Mouse (Mus musculus): ENCODE data around the gene Atoh8. TPM values are rescaled to one million over a fixed set of nuclear protein-coding genes. Genes with fewer than 3 reads are reported as not detected.

Gene Atoh8
- polyA plus RNA-seq, 1 experiment from 2014 or later, result 9.2 TPM

DNA sequence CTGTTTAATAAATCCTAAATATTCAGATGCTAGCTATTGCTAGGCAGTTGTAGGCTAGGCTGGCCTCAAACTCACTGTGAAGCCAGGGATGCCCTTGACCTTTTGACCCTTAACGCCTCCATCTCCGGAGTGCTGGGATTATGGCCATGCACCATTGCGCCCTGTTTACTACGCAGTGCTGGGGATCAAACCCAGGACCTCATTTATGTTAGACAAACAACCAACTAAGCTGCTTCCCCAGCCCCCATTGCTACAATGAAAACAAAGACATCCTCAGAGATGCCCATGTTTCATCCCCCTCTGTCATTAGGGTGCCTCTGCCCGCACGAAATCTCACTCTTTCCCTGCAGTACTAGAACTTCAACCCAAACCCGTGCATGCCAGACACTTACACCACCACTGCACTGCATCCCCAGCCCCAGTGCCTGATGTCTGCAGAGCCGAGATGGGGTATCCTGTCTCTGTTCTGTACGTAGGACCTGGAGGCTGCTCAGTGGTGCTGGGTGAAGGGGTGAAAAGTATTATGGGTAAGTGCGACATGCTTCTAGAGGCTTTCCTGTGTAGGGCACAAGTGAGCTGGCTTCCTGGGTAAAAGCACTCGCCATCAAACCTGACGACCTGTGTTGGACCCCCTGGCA lies 26.4 kb upstream of the Atoh8 start:
- Histone ChIP-seq H3K4me1 (ENCODE audit: control insufficient read depth, insufficient read depth, low read length) (0 out of 2 replicates have a peak, but pooled peaks cover 4% of the 10 kb centered on the region), H3K27ac (ENCODE audit: low read length) (no peak overlapping the region), H3K9ac (ENCODE audit: low read length) (no peak overlapping the region), H3K9me3 (replicated peaks; ENCODE audit: control insufficient read depth, low read length) (no peaks in the 10 kb centered on the region), H3K4me3 (replicated peaks; ENCODE audit: low read length) (no peak overlapping the region), H3K4me2 (ENCODE audit: low read depth, low read length) (no peak overlapping the region), H3K36me3 (ENCODE audit: control insufficient read depth, insufficient read depth, low read length) (no peaks in the 10 kb centered on the region), H3K27me3 (ENCODE audit: control insufficient read depth, insufficient read depth, low read length) (no peaks in the 10 kb centered on the region)
- 78% methylated on average over 12 of the region's 12 CpGs for WGBS
- ATAC-seq (ENCODE audit: insufficient read depth, low FRiP score), result 0 out of 2 replicates have a peak, but pooled peaks have one; percentile 21

DNA sequence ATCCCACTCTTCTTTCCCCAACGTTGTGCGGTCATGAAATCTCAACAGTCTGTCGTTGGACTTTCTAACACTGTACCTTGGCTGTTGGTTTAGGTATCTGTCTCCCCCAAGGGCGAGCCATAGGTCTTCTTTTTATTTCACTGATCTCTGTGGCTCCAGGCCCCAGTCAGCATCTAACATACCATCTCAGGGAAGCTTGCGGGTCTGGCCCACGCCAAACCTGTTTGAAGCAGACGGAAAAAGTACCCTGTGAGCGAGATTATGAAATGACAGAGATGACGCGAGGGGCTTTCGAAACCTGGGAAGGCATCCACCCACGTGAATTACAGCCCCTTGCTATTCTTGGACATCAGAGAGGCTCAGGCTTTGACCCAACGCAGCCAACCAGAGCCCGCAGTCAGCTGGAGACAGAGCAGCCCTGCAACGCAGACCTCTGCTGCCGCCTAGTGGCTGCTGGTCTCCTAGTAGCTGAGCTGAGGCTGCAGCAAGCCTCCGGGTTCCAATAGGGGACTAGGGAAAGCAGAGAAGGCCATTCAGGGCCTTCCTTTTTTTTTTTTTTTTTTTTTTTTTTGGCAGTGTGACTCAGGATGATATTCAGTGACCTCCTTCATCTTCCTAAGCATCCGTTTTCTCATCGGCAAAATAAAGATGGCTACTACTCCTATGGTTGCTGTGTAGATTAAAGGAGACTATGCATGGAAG lies 25.8 kb upstream of the Atoh8 start:
- Histone ChIP-seq H3K4me1 (ENCODE audit: control insufficient read depth, insufficient read depth, low read length) (0 out of 2 replicates have a peak, but pooled peaks cover 4% of the 10 kb centered on the region), H3K9ac (ENCODE audit: low read length) (no peak overlapping the region), H3K27me3 (ENCODE audit: control insufficient read depth, insufficient read depth, low read length) (no peaks in the 10 kb centered on the region), H3K9me3 (replicated peaks; ENCODE audit: control insufficient read depth, low read length) (no peaks in the 10 kb centered on the region), H3K36me3 (ENCODE audit: control insufficient read depth, insufficient read depth, low read length) (no peaks in the 10 kb centered on the region), H3K27ac (ENCODE audit: low read length) (no peak overlapping the region), H3K4me2 (ENCODE audit: low read depth, low read length) (no peak overlapping the region), H3K4me3 (replicated peaks; ENCODE audit: low read length) (no peak overlapping the region)
- peak; percentile 68; the same call in 1 of the 2 replicates for ATAC-seq (ENCODE audit: insufficient read depth, low FRiP score)
- WGBS, result 30% methylated on average over 19 of the region's 19 CpGs

DNA sequence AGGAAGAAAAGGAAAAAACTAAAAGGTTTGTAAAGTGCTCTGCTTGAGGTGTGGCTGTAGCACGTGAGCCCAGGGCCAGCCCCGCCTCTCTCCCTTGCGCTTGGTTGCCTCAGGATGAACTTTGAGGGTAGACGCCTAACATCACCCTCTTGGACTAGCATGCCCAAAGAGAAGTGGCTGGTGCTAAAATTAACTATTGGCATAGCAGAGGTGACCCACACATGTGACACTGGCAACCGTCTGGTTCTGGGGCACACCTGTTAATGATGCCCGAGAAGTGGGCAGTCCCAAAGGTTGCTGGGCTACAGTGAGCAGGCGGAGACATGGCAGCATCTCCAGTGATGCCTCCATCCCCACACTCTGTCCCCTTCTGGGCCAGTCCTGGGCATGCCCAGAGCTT lies 24.1 kb upstream of the Atoh8 start:
- no peak overlapping the region for H3K27ac ChIP-seq (ENCODE audit: low read length)
- no peaks in the 10 kb centered on the region for H3K27me3 ChIP-seq (ENCODE audit: control insufficient read depth, insufficient read depth, low read length)
- H3K4me2 ChIP-seq (ENCODE audit: low read depth, low read length), result no peak overlapping the region
- WGBS, result 69% methylated on average over 7 of the region's 7 CpGs
- H3K36me3 ChIP-seq (ENCODE audit: control insufficient read depth, insufficient read depth, low read length), result no peaks in the 10 kb centered on the region
- no peaks in the 10 kb centered on the region for H3K9me3 ChIP-seq (replicated peaks; ENCODE audit: control insufficient read depth, low read length)
- 0 out of 2 replicates have a peak, but pooled peaks cover 4% of the 10 kb centered on the region for H3K4me1 ChIP-seq (ENCODE audit: control insufficient read depth, insufficient read depth, low read length)
- no peak overlapping the region for H3K9ac ChIP-seq (ENCODE audit: low read length)
- no peak for ATAC-seq (ENCODE audit: insufficient read depth, low FRiP score)
- no peak overlapping the region for H3K4me3 ChIP-seq (replicated peaks; ENCODE audit: low read length)

- WGBS, result 73% methylated on average over 6 of the region's 6 CpGs
- no peaks in the 10 kb centered on the region for H3K9me3 ChIP-seq (replicated peaks; ENCODE audit: control insufficient read depth, low read length)
- H3K27ac ChIP-seq (ENCODE audit: low read length), result no peak overlapping the region
- H3K9ac ChIP-seq (ENCODE audit: low read length), result no peak overlapping the region
- no peaks in the 10 kb centered on the region for H3K36me3 ChIP-seq (ENCODE audit: control insufficient read depth, insufficient read depth, low read length)
- H3K27me3 ChIP-seq (ENCODE audit: control insufficient read depth, insufficient read depth, low read length), result no peaks in the 10 kb centered on the region
- no peak overlapping the region for H3K4me3 ChIP-seq (replicated peaks; ENCODE audit: low read length)
- no peak overlapping the region for H3K4me2 ChIP-seq (ENCODE audit: low read depth, low read length)
- H3K4me1 ChIP-seq (ENCODE audit: control insufficient read depth, insufficient read depth, low read length), result no peaks in the 10 kb centered on the region
- ATAC-seq (ENCODE audit: insufficient read depth, low FRiP score), result no peak
Measured at GRCm38 (mm10) chr6:72255294-72255693, 19.9 kb upstream of the Atoh8 start.

GRCm38 (mm10) chr6:72254588-72255075 lies 19.3 kb upstream of the Atoh8 start:
- Histone ChIP-seq H3K4me3 (replicated peaks; ENCODE audit: low read length) (no peak overlapping the region), H3K9ac (ENCODE audit: low read length) (no peak overlapping the region), H3K4me1 (ENCODE audit: control insufficient read depth, insufficient read depth, low read length) (no peaks in the 10 kb centered on the region), H3K36me3 (ENCODE audit: control insufficient read depth, insufficient read depth, low read length) (no peaks in the 10 kb centered on the region), H3K4me2 (ENCODE audit: low read depth, low read length) (no peak overlapping the region), H3K27ac (ENCODE audit: low read length) (no peak overlapping the region), H3K9me3 (replicated peaks; ENCODE audit: control insufficient read depth, low read length) (no peaks in the 10 kb centered on the region), H3K27me3 (ENCODE audit: control insufficient read depth, insufficient read depth, low read length) (no peaks in the 10 kb centered on the region)
- ATAC-seq (ENCODE audit: insufficient read depth, low FRiP score), result 0 out of 2 replicates have a peak, but pooled peaks have one; percentile 11
- 51% methylated on average over 10 of the region's 10 CpGs for WGBS

GRCm38 (mm10) chr6:72253911-72254587 lies 18.7 kb upstream of the Atoh8 start:
- H3K4me2 ChIP-seq (ENCODE audit: low read depth, low read length), result no peak overlapping the region
- ATAC-seq (ENCODE audit: insufficient read depth, low FRiP score), result 0 out of 2 replicates have a peak, but pooled peaks have one; percentile 44
- no peaks in the 10 kb centered on the region for H3K27me3 ChIP-seq (ENCODE audit: control insufficient read depth, insufficient read depth, low read length)
- WGBS, result 78% methylated on average over 4 of the region's 4 CpGs
- H3K4me1 ChIP-seq (ENCODE audit: control insufficient read depth, insufficient read depth, low read length), result no peaks in the 10 kb centered on the region
- H3K4me3 ChIP-seq (replicated peaks; ENCODE audit: low read length), result no peak overlapping the region
- H3K9ac ChIP-seq (ENCODE audit: low read length), result no peak overlapping the region
- no peaks in the 10 kb centered on the region for H3K9me3 ChIP-seq (replicated peaks; ENCODE audit: control insufficient read depth, low read length)
- H3K36me3 ChIP-seq (ENCODE audit: control insufficient read depth, insufficient read depth, low read length), result no peaks in the 10 kb centered on the region
- H3K27ac ChIP-seq (ENCODE audit: low read length), result no peak overlapping the region

DNA sequence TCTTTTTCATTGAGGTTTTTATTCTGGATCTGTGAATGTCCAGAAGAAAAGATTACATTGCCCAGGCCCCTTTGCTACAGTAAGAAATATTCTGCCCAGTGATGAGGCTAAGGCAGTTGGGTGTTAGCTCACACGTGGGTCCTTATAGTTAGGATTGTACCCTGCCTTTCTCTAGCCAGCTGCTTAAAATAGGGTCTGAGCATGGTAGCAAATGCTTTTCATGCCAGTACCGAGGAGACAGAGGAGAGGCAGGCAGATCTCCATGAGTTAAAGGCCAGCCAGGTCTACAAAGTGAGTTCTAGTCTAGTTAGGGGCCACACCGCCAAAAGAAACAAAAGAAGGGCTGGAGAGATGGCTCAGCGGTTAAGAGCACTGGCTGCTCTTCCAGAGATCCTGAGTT lies 17.8 kb upstream of the Atoh8 start:
- Histone ChIP-seq H3K9ac (ENCODE audit: low read length) (no peak overlapping the region), H3K9me3 (replicated peaks; ENCODE audit: control insufficient read depth, low read length) (no peaks in the 10 kb centered on the region), H3K4me2 (ENCODE audit: low read depth, low read length) (no peak overlapping the region), H3K4me3 (replicated peaks; ENCODE audit: low read length) (no peak overlapping the region), H3K27me3 (ENCODE audit: control insufficient read depth, insufficient read depth, low read length) (no peaks in the 10 kb centered on the region), H3K27ac (ENCODE audit: low read length) (no peak overlapping the region), H3K36me3 (ENCODE audit: control insufficient read depth, insufficient read depth, low read length) (no peaks in the 10 kb centered on the region), H3K4me1 (ENCODE audit: control insufficient read depth, insufficient read depth, low read length) (0 out of 2 replicates have a peak, but pooled peaks cover 5% of the 10 kb centered on the region)
- 84% methylated on average over 4 of the region's 4 CpGs for WGBS
- no peak for ATAC-seq (ENCODE audit: insufficient read depth, low FRiP score)

GRCm38 (mm10) chr6:72252433-72252832 lies 17.1 kb upstream of the Atoh8 start:
- Histone ChIP-seq H3K4me2 (ENCODE audit: low read depth, low read length) (no peak overlapping the region), H3K4me1 (ENCODE audit: control insufficient read depth, insufficient read depth, low read length) (0 out of 2 replicates have a peak, but pooled peaks cover 6% of the 10 kb centered on the region), H3K36me3 (ENCODE audit: control insufficient read depth, insufficient read depth, low read length) (no peaks in the 10 kb centered on the region), H3K27me3 (ENCODE audit: control insufficient read depth, insufficient read depth, low read length) (no peaks in the 10 kb centered on the region), H3K27ac (ENCODE audit: low read length) (no peak overlapping the region), H3K9ac (ENCODE audit: low read length) (no peak overlapping the region), H3K4me3 (replicated peaks; ENCODE audit: low read length) (no peak overlapping the region), H3K9me3 (replicated peaks; ENCODE audit: control insufficient read depth, low read length) (no peaks in the 10 kb centered on the region)
- WGBS, result 69% methylated on average over 1 of the region's 1 CpGs
- ATAC-seq (ENCODE audit: insufficient read depth, low FRiP score), result no peak

DNA sequence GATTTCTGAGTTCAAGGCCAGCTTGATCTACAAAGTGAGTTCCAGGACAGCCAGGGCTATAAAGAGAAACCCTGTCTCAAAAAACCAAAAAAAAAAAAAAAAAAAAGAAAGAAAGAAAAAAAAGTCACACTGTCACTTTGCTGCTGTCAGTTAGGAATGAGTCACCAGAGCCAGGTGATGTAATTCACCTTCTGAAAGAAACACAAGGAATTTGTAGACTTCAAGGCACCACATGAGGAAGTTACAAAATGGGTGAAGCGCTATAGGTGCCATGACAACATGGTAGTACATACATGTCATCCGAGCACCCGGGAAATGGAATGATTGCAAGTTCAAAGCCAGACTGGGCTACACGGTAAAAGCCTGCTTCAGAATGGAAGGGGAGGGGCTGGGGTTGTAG lies 14.6 kb upstream of the Atoh8 start:
- no peak overlapping the region for H3K4me2 ChIP-seq (ENCODE audit: low read depth, low read length)
- H3K9me3 ChIP-seq (replicated peaks; ENCODE audit: control insufficient read depth, low read length), result no peaks in the 10 kb centered on the region
- H3K36me3 ChIP-seq (ENCODE audit: control insufficient read depth, insufficient read depth, low read length), result no peaks in the 10 kb centered on the region
- ATAC-seq (ENCODE audit: insufficient read depth, low FRiP score), result no peak
- no peak overlapping the region for H3K9ac ChIP-seq (ENCODE audit: low read length)
- no peak overlapping the region for H3K4me3 ChIP-seq (replicated peaks; ENCODE audit: low read length)
- no peak overlapping the region for H3K27ac ChIP-seq (ENCODE audit: low read length)
- no peaks in the 10 kb centered on the region for H3K27me3 ChIP-seq (ENCODE audit: control insufficient read depth, insufficient read depth, low read length)
- 83% methylated on average over 4 of the region's 4 CpGs for WGBS
- H3K4me1 ChIP-seq (ENCODE audit: control insufficient read depth, insufficient read depth, low read length), result peaks cover 15% of the 10 kb centered on the region

Measured in stomach, embryonic 16.5 days (tissue).